Mouse (Mus musculus) stomach, postnatal 0 days (tissue): Measurements from ENCODE around the gene Sdsl.

ENCODE experiments used
- CTCF ChIP-seq: IDR thresholded peaks from 2 replicates; pipeline ENCODE4 v1.5.1; 2016; ENCODE audit warnings: antibody characterized with exemption, low read depth, mild to moderate bottlenecking, moderate library complexity
- EP300 ChIP-seq: optimal IDR thresholded peaks from 2 replicates; pipeline ENCODE3; 2016; ENCODE audit warnings: antibody characterized with exemption

DNA sequence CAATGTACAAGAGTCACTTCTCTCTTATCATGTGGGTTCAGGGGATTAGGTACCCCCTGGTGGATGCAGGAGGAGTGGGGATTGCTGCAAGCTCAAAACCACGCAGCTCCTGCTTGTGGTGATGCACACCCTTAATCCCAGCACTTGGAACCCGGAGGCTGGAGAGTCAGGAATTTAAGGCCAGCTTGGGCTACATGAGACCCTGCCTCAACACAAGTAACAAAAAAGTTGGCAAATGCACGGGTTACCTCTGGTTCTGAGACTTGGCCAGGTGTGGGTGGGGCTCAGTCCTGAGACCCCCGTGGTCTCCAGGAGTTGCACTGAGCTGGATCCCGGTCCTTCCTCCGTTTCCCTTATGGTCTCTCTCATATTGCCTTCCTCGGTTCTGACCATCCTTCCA lies 42.8 kb upstream of the Sdsl start:
- TF ChIP-seq EP300, result no peak
- TF ChIP-seq CTCF, result peak; percentile 36
